Mouse (Mus musculus) kidney, adult 10 weeks (tissue): ENCODE results near the gene Vmn1r87. TPM values are rescaled to one million over a fixed set of nuclear protein-coding genes. Genes with fewer than 3 reads are reported as not detected.

ENCODE experiments used
- polyA plus RNA-seq: library from polyadenylated mRNA; stranded (reverse); fragments of 350-450 nt; fragmentation: Illumina TruSeq; extraction: RNeasy Lipid Tissue Mini Kit (QIAGEN cat#74804); gene quantifications from one replicate; pipeline ENCODE4 v1.2.3, GENCODE M21; 2014; ENCODE audit warnings: low read depth, low replicate concordance

Gene Vmn1r87
- polyA plus RNA-seq: not detected

DNA sequence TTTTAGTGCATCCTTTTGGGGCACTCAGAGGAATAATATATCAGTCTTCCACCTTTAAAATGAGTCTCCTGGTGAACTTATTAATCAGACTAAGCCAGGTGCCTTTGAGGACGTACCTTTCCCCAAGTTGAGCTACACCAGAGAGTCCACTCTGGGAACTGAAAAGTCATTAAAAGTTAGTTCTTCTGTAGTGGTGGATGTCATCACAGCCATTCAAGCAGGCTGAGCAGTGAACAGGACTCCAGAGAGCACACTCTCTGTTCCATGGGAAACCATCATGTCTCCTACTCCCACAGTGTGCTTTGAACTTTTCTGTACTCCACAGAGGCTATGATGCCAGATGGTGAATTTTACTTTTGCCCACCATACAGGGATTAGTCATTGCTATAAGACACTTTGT, at the start of gene Vmn1r87:
Vmn1r87 (minus strand) TSS at position 101 of the 400 bp plus-strand sequence.

DNA sequence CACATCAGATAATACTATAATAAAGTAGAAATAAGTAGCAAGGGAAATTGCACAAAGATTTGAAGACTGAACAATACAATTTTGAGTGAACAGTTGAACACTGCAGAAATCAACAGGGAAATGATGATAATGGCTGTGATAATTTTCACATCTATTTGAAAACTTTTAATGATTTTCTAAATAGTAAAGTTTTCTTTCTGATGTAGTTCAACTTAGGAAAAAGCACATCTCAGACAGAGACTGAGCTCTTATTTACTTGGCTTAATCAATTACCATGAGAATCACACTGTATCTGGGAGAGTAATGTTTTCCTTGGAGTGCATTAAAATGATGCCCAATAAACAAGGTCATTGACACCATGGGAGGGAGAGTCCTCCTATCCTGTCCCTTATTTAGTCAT, 19.3 kb upstream of the Vmn1r87 start, which contains the start of gene Vmn1r88:
Vmn1r88 (plus strand) TSS at position 301 of the 400 bp plus-strand sequence.

DNA sequence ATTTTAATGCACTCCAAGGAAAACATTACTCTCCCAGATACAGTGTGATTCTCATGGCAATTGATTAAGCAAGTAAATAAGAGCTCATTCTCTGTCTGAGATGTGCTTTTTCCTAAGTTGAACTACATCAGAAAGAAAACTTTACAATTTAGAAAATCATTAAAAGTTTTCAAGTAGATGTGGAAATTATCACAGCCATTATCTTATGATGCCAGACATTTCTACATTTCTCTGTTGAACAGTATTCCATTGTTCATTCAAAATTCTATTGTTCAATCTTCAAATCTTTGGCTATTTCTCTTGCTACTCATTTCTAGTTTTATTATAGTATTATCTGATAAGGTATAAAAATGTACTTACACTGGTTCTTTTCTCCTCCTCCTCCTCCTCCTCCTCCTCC, 20.1 kb downstream of the Vmn1r87 start, which contains the start of gene Vmn1r86:
Vmn1r86 (minus strand) TSS at position 101 of the 400 bp plus-strand sequence.

GRCm38 (mm10) chr7:13095073-13095472, 44.9 kb downstream of the Vmn1r87 start, which contains the start of gene Vmn1r85:
TSS of gene Vmn1r85 (minus strand) at chr7:13095173.

Other genes with a start within 250 kb of the Vmn1r87 start
- gene Zscan22, start 242.3 kb downstream of the Vmn1r87 start, polyA plus RNA-seq: 5.6 TPM
- gene Rps5, start 217.9 kb downstream of the Vmn1r87 start, polyA plus RNA-seq: 13.9 TPM
- 0.16 TPM for gene Rnf225, start 212.7 kb downstream of the Vmn1r87 start, polyA plus RNA-seq
- 2.7 TPM for gene Zfp324, start 174.3 kb downstream of the Vmn1r87 start, polyA plus RNA-seq
- 2.0 TPM for gene Zfp446, start 162.3 kb downstream of the Vmn1r87 start, polyA plus RNA-seq
- gene Slc27a5, start 142.0 kb downstream of the Vmn1r87 start, polyA plus RNA-seq: not detected
- 13.1 TPM for gene Trim28, start 141.0 kb downstream of the Vmn1r87 start, polyA plus RNA-seq
- gene Zbtb45, start 130.1 kb downstream of the Vmn1r87 start, polyA plus RNA-seq: 0.44 TPM
- 117 TPM for gene Chmp2a, start 105.3 kb downstream of the Vmn1r87 start, polyA plus RNA-seq
- gene Ube2m, start 101.9 kb downstream of the Vmn1r87 start, polyA plus RNA-seq: 64.8 TPM
- 0.36 TPM for gene Mzf1, start 85.4 kb downstream of the Vmn1r87 start, polyA plus RNA-seq
- not detected for gene Vmn1r85, start 45.0 kb downstream of the Vmn1r87 start, polyA plus RNA-seq
- not detected for gene Vmn1r86, start 20.2 kb downstream of the Vmn1r87 start, polyA plus RNA-seq
- not detected for gene Vmn1r88, start 19.4 kb upstream of the Vmn1r87 start, polyA plus RNA-seq
- gene Vmn1r89, start 72.9 kb upstream of the Vmn1r87 start, polyA plus RNA-seq: not detected
- 2.9 TPM for gene Lig1, start 137.1 kb upstream of the Vmn1r87 start, polyA plus RNA-seq
- 4.9 TPM for gene Zswim9, start 138.6 kb upstream of the Vmn1r87 start, polyA plus RNA-seq
- gene Pla2g4c, start 184.5 kb upstream of the Vmn1r87 start, polyA plus RNA-seq: 0.20 TPM